Mouse (Mus musculus) CH12.LX (cell line): Measurements from ENCODE around the gene Slc2a3.

Experiments
- CTCF ChIP-seq, 2 experiments: IDR thresholded peaks in 1 of 2; conservative IDR thresholded peaks in 1 of 2; 2 replicates each; pipeline ENCODE4 v1.5.1; 2011 to 2012; ENCODE audit warnings: low read depth in 2 of 2, low read length in 2 of 2, improper control_type of control experiment in 1 of 2, inconsistent platforms in 1 of 2, mild to moderate bottlenecking in 1 of 2, moderate library complexity in 1 of 2
- EP300 ChIP-seq: IDR thresholded peaks from 2 replicates; pipeline ENCODE4 v1.6.1; 2011; ENCODE audit warnings: low read length, improper control_type of control experiment
- NELFE ChIP-seq: IDR thresholded peaks from 2 replicates; pipeline ENCODE4 v1.6.1; 2011; ENCODE audit warnings: low read depth, low read length, improper control_type of control experiment
- POLR2A ChIP-seq: IDR thresholded peaks from 2 replicates; pipeline ENCODE4 v1.6.1; 2011; ENCODE audit warnings: low read depth, mild to moderate bottlenecking, improper control_type of control experiment, low read length
- POLR2AphosphoS2 ChIP-seq: IDR thresholded peaks from 2 replicates; pipeline ENCODE4 v1.6.1; 2011; ENCODE audit warnings: low read depth, low read length, improper control_type of control experiment

- TF ChIP-seq CTCF (conservative IDR thresholded peaks at IDR 0.05 in 1 of 2, IDR thresholded peaks at IDR 0.05 in 1 of 2; ENCODE audit: low read depth in 2 of 2, low read length in 2 of 2): no peak
- no peak for TF ChIP-seq POLR2AphosphoS2
- TF ChIP-seq POLR2A: no peak
- no peak for TF ChIP-seq EP300
- TF ChIP-seq NELFE: no peak
Measured at GRCm38 (mm10) chr6:122706337-122706840, 95.1 kb downstream of the Slc2a3 start.
